Mouse (Mus musculus) MEL (cell line): ENCODE results near the gene Slc5a5. TPM values are rescaled to one million over a fixed set of nuclear protein-coding genes. Genes with fewer than 3 reads are reported as not detected.

Experiments used
- DNase-seq: peaks from one replicate; pipeline ENCODE4 v3.0.0; 2011; ENCODE audit warnings: low read depth, low spot score
- H3K27ac ChIP-seq: 2 replicates; pipeline ENCODE4 v1.5.1; 2012; ENCODE audit warnings: low read depth, mild to moderate bottlenecking, control low read depth, low read length, moderate library complexity; ENCODE audit not compliant: control insufficient read depth
- H3K27me3 ChIP-seq, 2 experiments: fragments of 150-350 bp in 1 of 2; sonication (generic) in 1 of 2; 2 replicates each; pipeline ENCODE4 v1.6.1; 2012; ENCODE audit warnings: low read length in 2 of 2, mild to moderate bottlenecking in 2 of 2, improper control_type of control experiment in 1 of 2, moderate library complexity in 1 of 2; ENCODE audit not compliant: insufficient read depth in 2 of 2, control insufficient read depth in 1 of 2
- H3K36me3 ChIP-seq, 2 experiments: 2 replicates each; pipeline ENCODE4 v1.6.1; 2012 to 2014; ENCODE audit warnings: low read length in 2 of 2, improper control_type of control experiment in 1 of 2, inconsistent platforms in 1 of 2, mild to moderate bottlenecking in 1 of 2; ENCODE audit not compliant: insufficient read depth in 2 of 2, control insufficient read depth in 1 of 2
- H3K4me1 ChIP-seq, 2 experiments: fragments of 150-350 bp in 1 of 2; sonication (generic) in 1 of 2; 2 replicates each; pipeline ENCODE4 v1.6.1; 2012; ENCODE audit warnings: low read length in 2 of 2, improper control_type of control experiment in 1 of 2, mild to moderate bottlenecking in 1 of 2; ENCODE audit not compliant: insufficient read depth in 2 of 2, control insufficient read depth in 1 of 2
- H3K4me3 ChIP-seq, 2 experiments: fragments of 150-350 bp in 1 of 2; sonication (generic) in 1 of 2; 2 replicates each; pipeline ENCODE4 v1.5.1; 2012; ENCODE audit warnings: low read depth in 2 of 2, low read length in 2 of 2, mild to moderate bottlenecking in 2 of 2, moderate library complexity in 2 of 2, control low read depth in 1 of 2, improper control_type of control experiment in 1 of 2; ENCODE audit not compliant: control insufficient read depth in 1 of 2, insufficient read depth in 1 of 2
- H3K79me2 ChIP-seq: 2 replicates; pipeline ENCODE4 v1.6.1; 2012; ENCODE audit warnings: mild to moderate bottlenecking, low read length, moderate library complexity; ENCODE audit not compliant: control insufficient read depth, poor library complexity, insufficient read depth
- H3K9ac ChIP-seq: 2 replicates; pipeline ENCODE4 v1.6.1; 2012; ENCODE audit warnings: low read depth, mild to moderate bottlenecking, control low read depth, low read length, moderate library complexity; ENCODE audit not compliant: control insufficient read depth, poor library complexity, severe bottlenecking
- H3K9me3 ChIP-seq: fragments of 150-350 bp; sonication (generic); replicated peaks from 2 replicates; pipeline ENCODE4 v1.6.1; 2012; ENCODE audit warnings: mild to moderate bottlenecking, low read length, improper control_type of control experiment, moderate library complexity; ENCODE audit not compliant: insufficient read depth
- CHD2 ChIP-seq: IDR thresholded peaks from 2 replicates; pipeline ENCODE4 v1.6.1; 2011; ENCODE audit warnings: low read length, improper control_type of control experiment
- CTCF ChIP-seq, 3 experiments: IDR thresholded peaks in 2 of 3; conservative IDR thresholded peaks in 1 of 3; 2 replicates each; pipeline ENCODE4 v1.5.1; 2011 to 2012; ENCODE audit warnings: low read length in 3 of 3, low read depth in 2 of 3, mild to moderate bottlenecking in 2 of 3, improper control_type of control experiment in 1 of 3, inconsistent platforms in 1 of 3, mixed read lengths in 1 of 3, moderate library complexity in 1 of 3; ENCODE audit not compliant: control insufficient read depth in 1 of 3, insufficient read depth in 1 of 3, poor library complexity in 1 of 3, severe bottlenecking in 1 of 3
- ELF1 ChIP-seq: IDR thresholded peaks from 2 replicates; pipeline ENCODE4 v1.6.1; 2014; ENCODE audit warnings: low read depth, mild to moderate bottlenecking, inconsistent platforms, low read length, improper control_type of control experiment, moderate library complexity
- EP300 ChIP-seq, 2 experiments: IDR thresholded peaks; 2 replicates each; pipeline ENCODE4 v1.6.1; 2011; ENCODE audit warnings: improper control_type of control experiment in 2 of 2, low read length in 2 of 2, low read depth in 1 of 2, mild to moderate bottlenecking in 1 of 2
- ETS1 ChIP-seq: IDR thresholded peaks from 2 replicates; pipeline ENCODE4 v1.6.1; 2012; ENCODE audit warnings: low read depth, mild to moderate bottlenecking, inconsistent platforms, low read length, improper control_type of control experiment, moderate library complexity
- JUND ChIP-seq: IDR thresholded peaks from 2 replicates; pipeline ENCODE4 v1.6.1; 2011; ENCODE audit warnings: low read depth, mild to moderate bottlenecking, improper control_type of control experiment, low read length
- MAFK ChIP-seq: IDR thresholded peaks from 2 replicates; pipeline ENCODE4 v1.6.1; 2011; ENCODE audit warnings: low read depth, mild to moderate bottlenecking, low read length, improper control_type of control experiment, borderline replicate concordance
- MAX ChIP-seq: IDR thresholded peaks from 2 replicates; pipeline ENCODE4 v1.6.1; 2011; ENCODE audit warnings: low read length, improper control_type of control experiment
- MXI1 ChIP-seq: IDR thresholded peaks from 2 replicates; pipeline ENCODE4 v1.6.1; 2011; ENCODE audit warnings: mild to moderate bottlenecking, low read depth, low read length, improper control_type of control experiment
- MYB ChIP-seq: IDR thresholded peaks from 2 replicates; pipeline ENCODE4 v1.6.1; 2011; ENCODE audit warnings: mild to moderate bottlenecking, low read depth, low read length, improper control_type of control experiment
- MYC ChIP-seq: IDR thresholded peaks from 2 replicates; pipeline ENCODE4 v1.6.1; 2011; ENCODE audit warnings: low read depth, mild to moderate bottlenecking, low read length, improper control_type of control experiment, moderate library complexity
- POLR2A ChIP-seq, 2 experiments: IDR thresholded peaks; 2 replicates each; pipeline ENCODE4 v1.6.1; 2011 to 2012; ENCODE audit warnings: low read length in 2 of 2, mild to moderate bottlenecking in 2 of 2, control low read depth in 1 of 2, improper control_type of control experiment in 1 of 2, low read depth in 1 of 2, moderate library complexity in 1 of 2; ENCODE audit not compliant: control insufficient read depth in 1 of 2, insufficient read depth in 1 of 2, poor library complexity in 1 of 2
- POLR2AphosphoS5 ChIP-seq: IDR thresholded peaks from 2 replicates; pipeline ENCODE4 v1.6.1; 2012; ENCODE audit warnings: low read depth, borderline replicate concordance, mild to moderate bottlenecking, inconsistent platforms, low read length, moderate library complexity, mixed read lengths
- RAD21 ChIP-seq: IDR thresholded peaks from 2 replicates; pipeline ENCODE4 v1.6.1; 2011; ENCODE audit warnings: mild to moderate bottlenecking, low read depth, low read length, improper control_type of control experiment
- SIN3A ChIP-seq: IDR thresholded peaks from 2 replicates; pipeline ENCODE4 v1.6.1; 2012; ENCODE audit warnings: low read length, improper control_type of control experiment, inconsistent platforms
- SMC3 ChIP-seq: IDR thresholded peaks from 2 replicates; pipeline ENCODE4 v1.6.1; 2011; ENCODE audit warnings: low read depth, low read length, improper control_type of control experiment
- TAL1 ChIP-seq: IDR thresholded peaks from 2 replicates; pipeline ENCODE4 v1.6.1; 2012; ENCODE audit warnings: mild to moderate bottlenecking, inconsistent platforms, low read length, moderate library complexity, mixed read lengths
- TBP ChIP-seq: IDR thresholded peaks from 2 replicates; pipeline ENCODE4 v1.8.0; 2011; ENCODE audit warnings: low read depth, low read length, improper control_type of control experiment
- TCF12 ChIP-seq: IDR thresholded peaks from 2 replicates; pipeline ENCODE4 v1.6.1; 2014; ENCODE audit warnings: low read depth, mild to moderate bottlenecking, inconsistent platforms, low read length, improper control_type of control experiment, moderate library complexity
- USF1 ChIP-seq: IDR thresholded peaks from 2 replicates; pipeline ENCODE4 v1.6.1; 2014; ENCODE audit warnings: low read depth, mild to moderate bottlenecking, inconsistent platforms, low read length, improper control_type of control experiment, moderate library complexity
- USF2 ChIP-seq, 2 experiments: IDR thresholded peaks; 2 replicates each; pipeline ENCODE4 v1.6.1; 2011 to 2012; ENCODE audit warnings: improper control_type of control experiment in 2 of 2, low read length in 2 of 2, borderline replicate concordance in 1 of 2, inconsistent platforms in 1 of 2, low read depth in 1 of 2, mild to moderate bottlenecking in 1 of 2; ENCODE audit not compliant: insufficient read depth in 1 of 2
- ZKSCAN1 ChIP-seq: IDR thresholded peaks from 2 replicates; pipeline ENCODE4 v1.6.1; 2012; ENCODE audit warnings: low read depth, mild to moderate bottlenecking, inconsistent platforms, low read length, improper control_type of control experiment, moderate library complexity
- ZMIZ1 ChIP-seq: IDR thresholded peaks from 2 replicates; pipeline ENCODE4 v1.6.1; 2012; ENCODE audit warnings: low read depth, mild to moderate bottlenecking, inconsistent platforms, low read length, improper control_type of control experiment, moderate library complexity
- polyA plus RNA-seq, 2 experiments: library from polyadenylated mRNA; stranded (reverse) in 1 of 2; unstranded in 1 of 2; fragments of >175 nt in 1 of 2; fragments of >200 nt in 1 of 2; gene quantifications; 2 replicates each; pipeline versions ENCODE4 v1.2.1 to v1.2.4; 2012; ENCODE audit warnings: low replicate concordance in 2 of 2, low read depth in 1 of 2; ENCODE audit not compliant: insufficient read length in 2 of 2, insufficient read depth in 1 of 2, missing spikeins in 1 of 2
- total RNA-seq: library from RNA; depleted of rRNA; stranded (reverse); fragments of 300-350 nt; gene quantifications from 2 replicates; pipeline ENCODE4 v1.2.3, GENCODE M21; 2012; rRNA removed

The Slc5a5 gene
- total RNA-seq (0.12 and 0.13 TPM in 2 replicates), polyA plus RNA-seq (under 1 TPM in 1 of 2 experiments, not detected in 1; 0.36 TPM)

DNA sequence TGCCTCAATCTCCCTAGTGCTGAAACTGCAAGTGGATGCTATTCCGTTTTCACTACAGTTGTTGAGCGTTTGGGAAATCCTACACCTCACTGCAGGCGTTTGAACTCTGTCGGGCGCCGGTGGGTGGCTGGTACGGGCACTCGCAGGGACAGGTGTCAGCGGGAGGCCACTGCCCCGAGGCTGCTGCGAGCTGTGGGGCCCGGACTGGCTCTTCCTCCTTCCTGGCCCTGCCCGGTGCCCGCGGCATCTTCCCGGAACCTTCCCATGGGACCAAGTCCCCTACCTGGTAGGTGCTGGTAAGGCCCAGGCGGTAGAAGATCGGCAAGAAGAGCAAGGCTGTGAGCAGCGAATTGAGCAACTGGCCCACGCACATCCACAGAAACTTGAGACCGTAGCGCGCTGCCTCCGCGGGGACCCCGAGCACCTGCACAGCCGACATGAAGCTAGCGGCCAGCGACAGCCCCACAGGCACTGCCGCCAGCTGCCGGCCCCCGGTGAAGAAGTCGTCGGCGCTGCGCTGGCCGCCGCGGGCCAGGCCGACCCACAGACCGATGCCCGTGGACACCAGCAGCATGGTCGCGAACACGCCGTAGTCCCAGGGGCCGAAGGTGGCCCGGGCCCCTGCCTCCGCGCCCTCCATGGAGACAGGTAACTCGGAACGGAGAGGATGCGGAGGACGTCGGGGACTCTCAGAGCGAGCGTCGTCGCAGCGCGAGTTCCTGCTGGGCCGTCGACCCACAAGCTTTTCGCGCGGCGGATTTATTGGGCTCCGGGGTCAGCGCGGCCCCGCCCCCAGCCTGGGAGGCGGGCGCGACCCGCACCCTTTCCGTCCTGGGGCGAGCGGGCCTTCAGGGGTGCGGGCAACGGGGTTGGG is at the start of gene Slc5a5:
Gene Slc5a5, minus strand, starts transcription at position 736 of the 874 bp plus-strand sequence.
- Histone ChIP-seq H3K4me1 (no peaks in the 10 kb centered on the region), H3K4me3 (no peak within 1 kb of the TSS), H3K9me3 (no peaks in the 10 kb centered on the region)
- TF ChIP-seq POLR2A (IDR thresholded peaks at IDR 0.05; ENCODE audit: control insufficient read depth in 1 of 2, insufficient read depth in 1 of 2, low read depth in 1 of 2, low read length in 2 of 2, poor library complexity in 1 of 2) (0 out of 4 replicates have a peak, but pooled peaks of 1 of the 2 experiments have one; percentile 26), SIN3A (no peak)
- TF ChIP-seq, all 39 proteins: peak for 1
- peaks cover 18% of the 10 kb centered on the region for H3K79me2 ChIP-seq
- no peak for DNase-seq
- no peak within 1 kb of the TSS for H3K9ac ChIP-seq
- H3K36me3 ChIP-seq, result peaks cover 7 to 12% of the 10 kb centered on the region in 2 experiments; a peak in 3 of 4 replicates
- no peak within 1 kb of the TSS for H3K27ac ChIP-seq
- H3K27me3 ChIP-seq, result no peaks in the 10 kb centered on the region

DNA sequence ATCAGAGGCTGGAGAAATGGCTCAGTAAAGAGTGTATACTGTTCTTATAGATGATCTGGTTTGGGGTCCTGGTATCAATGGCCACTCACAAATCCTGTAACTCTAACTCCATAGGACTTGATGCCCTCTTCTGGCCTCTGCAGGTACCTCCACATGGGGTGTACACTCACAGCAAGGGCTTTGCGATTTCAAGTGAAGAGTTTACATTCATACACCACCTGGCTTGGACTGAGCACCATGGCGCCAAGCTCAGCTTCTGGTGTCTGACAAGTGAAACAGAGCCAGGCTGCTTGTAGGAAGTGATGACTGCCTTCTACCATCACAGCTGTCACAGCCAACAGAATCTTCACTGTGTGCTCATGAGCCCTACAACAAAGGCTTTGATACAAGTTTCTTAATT is 48.9 kb upstream of the Slc5a5 start:
- no peak overlapping the region for H3K27ac ChIP-seq
- H3K9ac ChIP-seq, result no peak overlapping the region
- no peaks in the 10 kb centered on the region for H3K4me1 ChIP-seq
- H3K27me3 ChIP-seq, result peaks cover 9 to 23% of the 10 kb centered on the region in 2 experiments
- TF ChIP-seq POLR2A (IDR thresholded peaks at IDR 0.05; ENCODE audit: control insufficient read depth in 1 of 2, insufficient read depth in 1 of 2, low read depth in 1 of 2, low read length in 2 of 2, poor library complexity in 1 of 2) (no peak), SMC3 (peak; percentile 38), MYC (no peak), RAD21 (peak; percentile 10), TBP (no peak), CTCF (IDR thresholded peaks at IDR 0.05 in 2 of 3, conservative IDR thresholded peaks at IDR 0.05 in 1 of 3; ENCODE audit: control insufficient read depth in 1 of 3, insufficient read depth in 1 of 3, low read depth in 2 of 3, low read length in 3 of 3, poor library complexity in 1 of 3, severe bottlenecking in 1 of 3) (peak in 2 of 3 experiments; percentile 17 to 25; a peak in 3 of 6 replicates), ZKSCAN1 (no peak), SIN3A (no peak), MXI1 (no peak), USF1 (no peak), ETS1 (no peak)
- no peaks in the 10 kb centered on the region for H3K79me2 ChIP-seq
- no peak overlapping the region for H3K4me3 ChIP-seq
- no peaks in the 10 kb centered on the region for H3K9me3 ChIP-seq
- no peaks in the 10 kb centered on the region for H3K36me3 ChIP-seq
- peak; percentile 20 for DNase-seq

DNA sequence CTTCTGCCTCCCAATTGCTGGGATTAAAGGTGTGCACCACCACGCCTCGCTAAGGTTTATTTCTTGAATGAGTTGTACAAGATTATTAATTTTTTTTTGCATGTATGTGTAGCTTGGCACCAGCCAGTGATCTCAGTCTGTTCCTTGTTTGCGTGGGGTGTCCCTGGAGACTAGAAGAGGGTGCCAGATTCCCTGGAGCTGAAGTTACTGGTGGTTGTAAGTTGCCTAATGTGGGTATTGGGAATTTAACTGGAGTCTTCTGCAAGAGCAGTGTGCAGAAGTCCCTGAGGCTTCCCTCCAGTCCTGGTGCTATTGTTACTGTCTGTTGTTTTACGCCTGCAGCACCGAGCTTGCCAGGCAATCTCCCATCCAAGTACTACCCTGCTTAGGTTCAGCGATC is 44.6 kb upstream of the Slc5a5 start:
- Histone ChIP-seq H3K9me3 (no peaks in the 10 kb centered on the region), H3K9ac (no peak overlapping the region), H3K4me1 (no peaks in the 10 kb centered on the region), H3K36me3 (no peaks in the 10 kb centered on the region), H3K79me2 (no peaks in the 10 kb centered on the region), H3K4me3 (no peak overlapping the region), H3K27ac (no peak overlapping the region), H3K27me3 (peaks cover 7 to 8% of the 10 kb centered on the region in 2 experiments)
- no peak for DNase-seq
- TF ChIP-seq EP300 (IDR thresholded peaks at IDR 0.05; ENCODE audit: low read depth in 1 of 2, low read length in 2 of 2), result no peak
- no peak for TF ChIP-seq ETS1
- TF ChIP-seq USF2 (IDR thresholded peaks at IDR 0.05; ENCODE audit: borderline replicate concordance in 1 of 2, insufficient read depth in 1 of 2, low read depth in 1 of 2, low read length in 2 of 2), result no peak
- TF ChIP-seq MYB, result no peak
- no peak for TF ChIP-seq MAFK
- TF ChIP-seq JUND, result no peak
- no peak for TF ChIP-seq TAL1
- no peak for TF ChIP-seq CHD2
- no peak for TF ChIP-seq MYC
- TF ChIP-seq ELF1, result no peak
- no peak for TF ChIP-seq MAX
- no peak for TF ChIP-seq SMC3
- no peak for TF ChIP-seq RAD21
- no peak for TF ChIP-seq TCF12
- TF ChIP-seq POLR2AphosphoS5, result no peak
- TF ChIP-seq ZMIZ1, result no peak
